Mouse (Mus musculus) frontal cortex, postnatal 14 days (tissue): ENCODE data around the gene Rasa2.
"Not testable (repeated sequence)": the region's sequence is repeated elsewhere in the genome, so short reads cannot be mapped to it uniquely, and the experiment has no call there.

Experiments
- DNase-seq, 2 experiments: peaks; one replicate each; pipeline ENCODE4 v3.0.0; 2022; ENCODE audit warnings: low spot score in 2 of 2

Rasa2 gene

GRCm38 (mm10) chr9:96631389-96632072, at the start of gene Rasa2:
Gene Rasa2 (minus strand): TSS chr9:96631617.
- DNase-seq: peak; percentile 67 to 88

- DNase-seq: no peak
These were observed 47.2 kb upstream of the Rasa2 start for GRCm38 (mm10) chr9:96678611-96679010.

- not testable (repeated sequence) for DNase-seq
These were observed 46.3 kb upstream of the Rasa2 start for GRCm38 (mm10) chr9:96677711-96678110.

- no peak for DNase-seq
These were observed 45.3 kb upstream of the Rasa2 start for GRCm38 (mm10) chr9:96676671-96677070.

GRCm38 (mm10) chr9:96675763-96676640, 44.6 kb upstream of the Rasa2 start:
- DNase-seq: no peak

- DNase-seq: no peak
These were observed 43.8 kb upstream of the Rasa2 start for GRCm38 (mm10) chr9:96675071-96675762.

- DNase-seq: no peak
These were observed 42.9 kb upstream of the Rasa2 start for GRCm38 (mm10) chr9:96674301-96674700.

- no peak for DNase-seq
These were observed 41.0 kb upstream of the Rasa2 start for GRCm38 (mm10) chr9:96672466-96672865.

- DNase-seq: no peak
These were observed 39.8 kb upstream of the Rasa2 start for GRCm38 (mm10) chr9:96671249-96671648.

GRCm38 (mm10) chr9:96669877-96670276, 38.5 kb upstream of the Rasa2 start:
- DNase-seq: peak; percentile 95

GRCm38 (mm10) chr9:96668628-96669027, 37.2 kb upstream of the Rasa2 start:
- DNase-seq: peak; percentile 51 to 70

GRCm38 (mm10) chr9:96660510-96661244, 29.3 kb upstream of the Rasa2 start:
- peak in 1 of 2 experiments; percentile 44 for DNase-seq

- DNase-seq: no peak
These were observed 28.4 kb upstream of the Rasa2 start for GRCm38 (mm10) chr9:96659801-96660200.

GRCm38 (mm10) chr9:96653538-96653937, 22.1 kb upstream of the Rasa2 start:
- DNase-seq: no peak

- no peak for DNase-seq
These were observed 21.3 kb upstream of the Rasa2 start for GRCm38 (mm10) chr9:96652763-96653162.

GRCm38 (mm10) chr9:96650807-96651206, 19.4 kb upstream of the Rasa2 start:
- no peak for DNase-seq

GRCm38 (mm10) chr9:96649924-96650323, 18.5 kb upstream of the Rasa2 start:
- no peak for DNase-seq

GRCm38 (mm10) chr9:96649362-96649761, 17.9 kb upstream of the Rasa2 start:
- no peak for DNase-seq

- no peak for DNase-seq
These were observed 15.4 kb upstream of the Rasa2 start for GRCm38 (mm10) chr9:96646668-96647295.

- no peak for DNase-seq
These were observed 13.4 kb upstream of the Rasa2 start for GRCm38 (mm10) chr9:96644840-96645239.

GRCm38 (mm10) chr9:96644002-96644401, 12.6 kb upstream of the Rasa2 start:
- not testable (repeated sequence) for DNase-seq
